Mouse (Mus musculus): ENCODE measurements around the gene Defb45. TPM values are rescaled to one million over a fixed set of nuclear protein-coding genes. Genes with fewer than 3 reads are reported as not detected.

The Defb45 gene
- polyA plus RNA-seq, 1 experiment: not detected

- Histone ChIP-seq H3K4me3 (ENCODE audit: insufficient read depth, low read length) (no peak overlapping the region), H3K4me1 (ENCODE audit: control insufficient read depth, insufficient read depth, low read length) (no peaks in the 10 kb centered on the region), H3K27ac (ENCODE audit: insufficient read depth, low read length) (no peak overlapping the region)
- TF ChIP-seq POLR2A (IDR thresholded peaks at IDR 0.05; ENCODE audit: low read depth, low read length) (no peak), CTCF (IDR thresholded peaks at IDR 0.05; ENCODE audit: borderline replicate concordance, insufficient read depth, low read length) (no peak)
Observed at GRCm38 (mm10) chr2:152543478-152543877, 55.7 kb downstream of the Defb45 start.

Other genes starting within 250 kb of the Defb45 start
- gene Nrsn2, start 222.8 kb downstream of the Defb45 start, polyA plus RNA-seq (2011; ENCODE audit: insufficient read length, low read depth, missing spikeins): not detected in 2 replicates
- gene Sox12, start 201.3 kb downstream of the Defb45 start, polyA plus RNA-seq (2011; ENCODE audit: insufficient read length, low read depth, missing spikeins): 15.0 and 20.3 TPM in 2 replicates
- 9.7 and 17.6 TPM in 2 replicates for gene Zcchc3, start 184.4 kb downstream of the Defb45 start, polyA plus RNA-seq (2011; ENCODE audit: insufficient read length, low read depth, missing spikeins)
- 0.30 TPM in 1 of 2 replicates, not detected in the other for gene 6820408C15Rik, start 183.8 kb downstream of the Defb45 start, polyA plus RNA-seq (2011; ENCODE audit: insufficient read length, low read depth, missing spikeins)
- not detected in 2 replicates for gene Defb23, start 134.8 kb downstream of the Defb45 start, polyA plus RNA-seq (2011; ENCODE audit: insufficient read length, low read depth, missing spikeins)
- gene Defb20, start 122.3 kb downstream of the Defb45 start, polyA plus RNA-seq (2011; ENCODE audit: insufficient read length, low read depth, missing spikeins): not detected in 2 replicates
- not detected in 2 replicates for gene Defb22, start 109.3 kb downstream of the Defb45 start, polyA plus RNA-seq (2011; ENCODE audit: insufficient read length, low read depth, missing spikeins)
- gene Defb26, start 87.7 kb downstream of the Defb45 start, polyA plus RNA-seq (2011; ENCODE audit: insufficient read length, low read depth, missing spikeins): not detected in 2 replicates
- not detected in 2 replicates for gene Defb28, start 81.1 kb downstream of the Defb45 start, polyA plus RNA-seq (2011; ENCODE audit: insufficient read length, low read depth, missing spikeins)
- not detected in 2 replicates for gene Defb29, start 59.3 kb downstream of the Defb45 start, polyA plus RNA-seq (2011; ENCODE audit: insufficient read length, low read depth, missing spikeins)
- gene Gm17416, start 30.1 kb downstream of the Defb45 start, polyA plus RNA-seq (2011; ENCODE audit: insufficient read length, low read depth, missing spikeins): not detected in 2 replicates
- gene Defb21, start 26.7 kb downstream of the Defb45 start, polyA plus RNA-seq (2011; ENCODE audit: insufficient read length, low read depth, missing spikeins): not detected in 2 replicates
- gene Defb19, start 19.1 kb downstream of the Defb45 start, polyA plus RNA-seq (2011; ENCODE audit: insufficient read length, low read depth, missing spikeins): not detected in 2 replicates
- gene Defb36, start 4.9 kb upstream of the Defb45 start, polyA plus RNA-seq (2011; ENCODE audit: insufficient read length, low read depth, missing spikeins): not detected in 2 replicates
- gene Defb25, start 23.7 kb upstream of the Defb45 start, polyA plus RNA-seq (2011; ENCODE audit: insufficient read length, low read depth, missing spikeins): 1.9 and 2.0 TPM in 2 replicates
- gene Rem1, start 27.6 kb upstream of the Defb45 start, polyA plus RNA-seq (2011; ENCODE audit: insufficient read length, low read depth, missing spikeins): 3.9 and 4.3 TPM in 2 replicates
- gene H13, start 70.1 kb upstream of the Defb45 start, polyA plus RNA-seq (2011; ENCODE audit: insufficient read length, low read depth, missing spikeins): 141 and 214 TPM in 2 replicates
- 19.4 and 24.5 TPM in 2 replicates for gene Mcts2, start 87.6 kb upstream of the Defb45 start, polyA plus RNA-seq (2011; ENCODE audit: insufficient read length, low read depth, missing spikeins)
- gene Id1, start 136.9 kb upstream of the Defb45 start, polyA plus RNA-seq (2011; ENCODE audit: insufficient read length, low read depth, missing spikeins): 49.1 and 67.7 TPM in 2 replicates
- gene Cox4i2, start 154.8 kb upstream of the Defb45 start, polyA plus RNA-seq (2011; ENCODE audit: insufficient read length, low read depth, missing spikeins): 0.94 and 1.5 TPM in 2 replicates
- 51.2 and 71.7 TPM in 2 replicates for gene Bcl2l1, start 232.3 kb upstream of the Defb45 start, polyA plus RNA-seq (2011; ENCODE audit: insufficient read length, low read depth, missing spikeins)
- gene Tpx2, start 248.6 kb upstream of the Defb45 start, polyA plus RNA-seq (2011; ENCODE audit: insufficient read length, low read depth, missing spikeins): 62.3 and 82.9 TPM in 2 replicates